Mouse (Mus musculus): ENCODE results near the gene Gm17402. TPM values are rescaled to one million over a fixed set of nuclear protein-coding genes. Genes with fewer than 3 reads are reported as not detected.
A peak's percentile ranks its signal among the peaks of the same experiment; 100 is the strongest.

Gene Gm17402
- not detected in 2 replicates for polyA plus RNA-seq (2014; fragmentation: Nextera tagmentation; extraction: Ambion mirVana)

GRCm38 (mm10) chr3:67375063-67375462, at the start of gene Gm17402:
TSS of gene Gm17402 (minus strand) at chr3:67375163.
- Histone ChIP-seq H3K4me2 (peak within 1 kb of the TSS; percentile 87), H3K27ac (ENCODE audit: low read depth, low read length) (no peak within 1 kb of the TSS), H3K27me3 (ENCODE audit: control insufficient read depth, insufficient read depth, low read length) (peaks cover 3% of the 10 kb centered on the region; the same call in 1 of the 2 replicates), H3K9ac (ENCODE audit: low read length) (peak within 1 kb of the TSS; percentile 65), H3K36me3 (ENCODE audit: control insufficient read depth, insufficient read depth, low read length) (no peaks in the 10 kb centered on the region), H3K4me1 (ENCODE audit: control insufficient read depth, insufficient read depth, low read length) (no peaks in the 10 kb centered on the region), H3K4me3 (ENCODE audit: low read depth, low read length) (peak within 1 kb of the TSS; percentile 48), H3K9me3 (ENCODE audit: control insufficient read depth, low read length) (no peaks in the 10 kb centered on the region)
- 39% methylated on average over 3 of the region's 3 CpGs for WGBS
- DNase-seq (ENCODE audit: low spot score, missing footprints) (no peak), ATAC-seq (ENCODE audit: low FRiP score) (no peak)

GRCm38 (mm10) chr3:67378215-67378614, 3.3 kb upstream of the Gm17402 start:
- no peak for DNase-seq (ENCODE audit: low spot score, missing footprints)
- Histone ChIP-seq H3K9me3 (ENCODE audit: control insufficient read depth, low read length) (no peaks in the 10 kb centered on the region), H3K4me2 (no peak overlapping the region)

DNA sequence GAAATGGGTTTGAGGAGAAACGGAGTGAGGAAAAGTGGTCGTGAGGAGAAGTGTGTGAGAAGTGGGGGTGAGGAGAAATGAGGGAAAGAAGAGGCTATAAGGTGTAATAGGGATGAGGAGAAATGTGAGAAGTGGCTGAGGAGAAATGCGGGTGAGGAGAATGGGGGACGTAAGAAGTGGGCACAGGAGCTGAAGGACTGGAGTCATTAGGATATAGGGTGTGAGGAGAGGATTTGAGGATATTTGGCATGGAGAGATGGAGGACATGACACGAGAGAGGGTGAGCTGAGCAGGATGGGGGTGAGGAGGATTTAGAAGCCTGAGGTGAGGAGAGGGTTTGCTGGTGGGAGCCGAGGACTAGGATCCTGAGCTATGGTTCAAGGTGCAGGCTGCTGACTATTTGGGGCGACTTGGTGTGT, 594 bp downstream of the Gm17402 start:
- Histone ChIP-seq H3K27ac (ENCODE audit: low read depth, low read length) (no peak overlapping the region), H3K9me3 (ENCODE audit: control insufficient read depth, low read length) (no peaks in the 10 kb centered on the region), H3K27me3 (ENCODE audit: control insufficient read depth, insufficient read depth, low read length) (peaks cover 3% of the 10 kb centered on the region; the same call in 1 of the 2 replicates), H3K4me1 (ENCODE audit: control insufficient read depth, insufficient read depth, low read length) (no peaks in the 10 kb centered on the region), H3K36me3 (ENCODE audit: control insufficient read depth, insufficient read depth, low read length) (no peaks in the 10 kb centered on the region), H3K4me3 (ENCODE audit: low read depth, low read length) (peak overlapping the region; percentile 48), H3K9ac (ENCODE audit: low read length) (peak overlapping the region; percentile 65), H3K4me2 (peak overlapping the region; percentile 87)
- DNase-seq (ENCODE audit: low spot score, missing footprints) (no peak), ATAC-seq (ENCODE audit: low FRiP score) (peak; percentile 62)
- 37% methylated on average over 7 of the region's 7 CpGs for WGBS

More at GRCm38 (mm10) chr3:67378215-67378614, 3.3 kb upstream of the Gm17402 start:
- no peak for ATAC-seq (ENCODE audit: low FRiP score)
- H3K4me3 ChIP-seq (ENCODE audit: low read depth, low read length): no peak overlapping the region
- no peaks in the 10 kb centered on the region for H3K4me1 ChIP-seq (ENCODE audit: control insufficient read depth, insufficient read depth, low read length)
- no peak overlapping the region for H3K27ac ChIP-seq (ENCODE audit: low read depth, low read length)
- H3K27me3 ChIP-seq (ENCODE audit: control insufficient read depth, insufficient read depth, low read length): peaks cover 3% of the 10 kb centered on the region; the same call in 1 of the 2 replicates
- no peaks in the 10 kb centered on the region for H3K36me3 ChIP-seq (ENCODE audit: control insufficient read depth, insufficient read depth, low read length)
- H3K9ac ChIP-seq (ENCODE audit: low read length): no peak overlapping the region

GRCm38 (mm10) chr3:67373872-67374271, 1.1 kb downstream of the Gm17402 start, which contains the start of gene Mlf1:
TSS of gene Mlf1 (plus strand) at chr3:67374097.
- Histone ChIP-seq H3K36me3 (ENCODE audit: control insufficient read depth, insufficient read depth, low read length) (no peaks in the 10 kb centered on the region), H3K4me3 (ENCODE audit: low read depth, low read length) (peak within 1 kb of the TSS; percentile 48), H3K9ac (ENCODE audit: low read length) (peak within 1 kb of the TSS; percentile 65), H3K4me2 (peak within 1 kb of the TSS; percentile 87), H3K9me3 (ENCODE audit: control insufficient read depth, low read length) (no peaks in the 10 kb centered on the region), H3K4me1 (ENCODE audit: control insufficient read depth, insufficient read depth, low read length) (no peaks in the 10 kb centered on the region), H3K27me3 (ENCODE audit: control insufficient read depth, insufficient read depth, low read length) (peaks cover 3% of the 10 kb centered on the region; the same call in 1 of the 2 replicates), H3K27ac (ENCODE audit: low read depth, low read length) (no peak within 1 kb of the TSS)
- under 1% methylated on average over 33 of the region's 35 CpGs for whole genome bisulfite sequencing
- DNase-seq (ENCODE audit: low spot score, missing footprints) (peak; percentile 99), ATAC-seq (ENCODE audit: low FRiP score) (peak; percentile 99)

GRCm38 (mm10) chr3:67372781-67373180, 2.2 kb downstream of the Gm17402 start:
- Histone ChIP-seq H3K4me3 (ENCODE audit: low read depth, low read length) (no peak overlapping the region), H3K27me3 (ENCODE audit: control insufficient read depth, insufficient read depth, low read length) (peaks cover 3% of the 10 kb centered on the region; the same call in 1 of the 2 replicates), H3K36me3 (ENCODE audit: control insufficient read depth, insufficient read depth, low read length) (no peaks in the 10 kb centered on the region), H3K27ac (ENCODE audit: low read depth, low read length) (no peak overlapping the region), H3K4me1 (ENCODE audit: control insufficient read depth, insufficient read depth, low read length) (no peaks in the 10 kb centered on the region), H3K9ac (ENCODE audit: low read length) (no peak overlapping the region), H3K4me2 (no peak overlapping the region), H3K9me3 (ENCODE audit: control insufficient read depth, low read length) (no peaks in the 10 kb centered on the region)
- 65% methylated on average over 5 of the region's 5 CpGs for WGBS
- ATAC-seq (ENCODE audit: low FRiP score) (no peak), DNase-seq (ENCODE audit: low spot score, missing footprints) (peak; percentile 59)

- ATAC-seq (ENCODE audit: low FRiP score) (no peak), DNase-seq (ENCODE audit: low spot score, missing footprints) (peak; percentile 57)
- no peak overlapping the region for H3K27ac ChIP-seq (ENCODE audit: low read depth, low read length)
- H3K36me3 ChIP-seq (ENCODE audit: control insufficient read depth, insufficient read depth, low read length): no peaks in the 10 kb centered on the region
- no peaks in the 10 kb centered on the region for H3K9me3 ChIP-seq (ENCODE audit: control insufficient read depth, low read length)
- no peak overlapping the region for H3K4me3 ChIP-seq (ENCODE audit: low read depth, low read length)
- WGBS: 78% methylated on average over 4 of the region's 4 CpGs
- H3K27me3 ChIP-seq (ENCODE audit: control insufficient read depth, insufficient read depth, low read length): peaks cover 3% of the 10 kb centered on the region; the same call in 1 of the 2 replicates
- H3K4me1 ChIP-seq (ENCODE audit: control insufficient read depth, insufficient read depth, low read length): no peaks in the 10 kb centered on the region
- H3K4me2 ChIP-seq: no peak overlapping the region
- H3K9ac ChIP-seq (ENCODE audit: low read length): no peak overlapping the region
These were observed 2.8 kb downstream of the Gm17402 start for GRCm38 (mm10) chr3:67372194-67372593.

DNA sequence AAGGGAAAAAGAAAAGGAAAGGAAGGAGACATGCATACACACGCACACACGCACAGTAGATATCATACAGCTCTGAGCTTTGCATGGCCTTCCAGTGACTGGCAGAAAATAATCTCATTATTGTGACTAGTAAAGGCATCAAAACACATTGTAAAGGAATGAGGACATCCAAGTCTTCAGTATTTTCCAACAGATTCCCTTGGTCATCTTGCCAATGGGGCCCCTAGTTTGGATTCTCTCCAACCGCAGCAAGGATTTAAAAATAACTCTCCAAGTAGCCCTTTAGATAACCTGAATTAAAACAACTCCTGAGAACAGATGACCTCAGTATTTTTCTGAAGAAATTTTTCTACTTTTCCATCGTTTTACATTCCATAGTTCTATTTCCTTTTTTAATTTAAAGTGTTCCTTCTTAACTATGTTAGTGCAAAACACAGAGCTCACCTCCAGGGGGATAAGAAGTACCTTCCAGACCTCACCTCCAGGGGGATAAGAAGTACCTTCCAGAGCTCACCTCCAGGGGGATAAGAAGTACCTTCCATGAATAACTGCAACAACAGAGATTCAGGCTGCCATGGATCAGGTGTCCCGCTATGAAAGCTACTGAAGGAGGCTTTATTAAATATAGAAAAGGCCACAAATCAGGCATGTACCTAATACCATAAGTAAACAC, 5.4 kb downstream of the Gm17402 start:
- Histone ChIP-seq H3K4me3 (ENCODE audit: low read depth, low read length) (no peak overlapping the region), H3K9me3 (ENCODE audit: control insufficient read depth, low read length) (no peaks in the 10 kb centered on the region), H3K4me2 (no peak overlapping the region), H3K27me3 (ENCODE audit: control insufficient read depth, insufficient read depth, low read length) (peaks cover 2% of the 10 kb centered on the region; the same call in 1 of the 2 replicates), H3K9ac (ENCODE audit: low read length) (no peak overlapping the region), H3K36me3 (ENCODE audit: control insufficient read depth, insufficient read depth, low read length) (no peaks in the 10 kb centered on the region), H3K4me1 (ENCODE audit: control insufficient read depth, insufficient read depth, low read length) (no peaks in the 10 kb centered on the region), H3K27ac (ENCODE audit: low read depth, low read length) (no peak overlapping the region)
- DNase-seq (ENCODE audit: low spot score, missing footprints) (peak; percentile 70), ATAC-seq (ENCODE audit: low FRiP score) (no peak)
- WGBS: 77% methylated on average over 5 of the region's 5 CpGs

DNA sequence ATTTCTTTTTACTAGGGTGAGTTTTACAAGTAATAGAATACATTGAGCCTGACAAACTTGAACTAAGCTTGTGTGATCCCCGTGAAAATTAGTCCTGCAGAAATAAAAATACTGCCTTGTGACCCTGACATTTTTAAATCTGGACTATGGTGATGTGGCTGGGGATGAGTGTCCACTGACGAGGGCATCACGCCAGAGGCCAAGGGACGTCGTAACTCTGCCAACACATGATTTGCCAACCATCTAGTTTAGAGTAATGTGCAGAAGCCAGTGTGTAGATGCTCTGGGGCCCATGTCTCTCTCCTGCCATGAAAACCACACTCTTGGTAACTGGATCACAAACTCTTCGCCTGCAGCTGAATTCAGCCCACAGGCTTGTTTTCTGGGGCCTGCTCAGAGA, 7.5 kb downstream of the Gm17402 start:
- no peak overlapping the region for H3K4me3 ChIP-seq (ENCODE audit: low read depth, low read length)
- H3K9ac ChIP-seq (ENCODE audit: low read length): no peak overlapping the region
- H3K36me3 ChIP-seq (ENCODE audit: control insufficient read depth, insufficient read depth, low read length): no peaks in the 10 kb centered on the region
- no peaks in the 10 kb centered on the region for H3K9me3 ChIP-seq (ENCODE audit: control insufficient read depth, low read length)
- no peak overlapping the region for H3K4me2 ChIP-seq
- DNase-seq (ENCODE audit: low spot score, missing footprints) (peak; percentile 28), ATAC-seq (ENCODE audit: low FRiP score) (no peak)
- no peaks in the 10 kb centered on the region for H3K4me1 ChIP-seq (ENCODE audit: control insufficient read depth, insufficient read depth, low read length)
- H3K27ac ChIP-seq (ENCODE audit: low read depth, low read length): no peak overlapping the region
- H3K27me3 ChIP-seq (ENCODE audit: control insufficient read depth, insufficient read depth, low read length): no peaks in the 10 kb centered on the region
- WGBS: 88% methylated on average over 6 of the region's 6 CpGs

DNA sequence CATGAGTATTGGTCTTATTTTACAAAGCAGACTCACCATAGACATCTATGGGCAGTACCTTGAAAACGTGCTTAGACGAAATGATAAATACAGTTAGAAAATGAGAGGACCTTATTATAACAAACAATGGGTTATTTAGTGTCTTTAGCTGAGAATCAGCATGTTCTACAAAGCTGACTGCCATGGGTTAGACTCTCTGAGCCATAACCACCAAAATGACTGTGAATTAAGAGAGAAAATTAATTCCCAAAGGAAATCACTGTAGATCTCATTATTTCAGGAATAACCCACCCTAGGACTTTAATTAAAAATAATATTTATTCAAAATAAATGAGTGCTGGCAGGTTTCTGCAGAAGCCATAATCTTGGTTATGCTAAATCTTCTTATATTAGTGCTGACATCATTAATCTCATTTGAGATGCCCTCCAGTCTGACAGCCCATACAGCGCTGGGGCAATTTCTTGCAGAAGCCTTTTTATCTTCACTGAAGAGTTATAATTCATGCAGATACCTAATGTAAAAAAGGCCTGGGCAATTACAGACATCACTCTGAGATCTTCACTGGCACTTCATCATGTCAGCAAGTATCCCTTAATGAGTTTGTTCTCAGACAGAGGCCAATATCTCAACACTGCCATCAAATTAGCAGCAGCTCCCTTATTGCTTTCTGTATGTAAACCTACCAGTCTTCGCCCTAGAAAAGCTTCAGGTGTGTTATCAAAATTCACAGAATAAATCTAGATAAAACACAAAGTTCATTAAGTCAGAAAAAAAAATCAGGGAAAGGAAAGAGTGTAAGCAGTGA, 8.7 kb downstream of the Gm17402 start:
- Histone ChIP-seq H3K27ac (ENCODE audit: low read depth, low read length) (no peak overlapping the region), H3K4me2 (no peak overlapping the region), H3K36me3 (ENCODE audit: control insufficient read depth, insufficient read depth, low read length) (no peaks in the 10 kb centered on the region), H3K4me3 (ENCODE audit: low read depth, low read length) (no peak overlapping the region), H3K4me1 (ENCODE audit: control insufficient read depth, insufficient read depth, low read length) (no peaks in the 10 kb centered on the region), H3K27me3 (ENCODE audit: control insufficient read depth, insufficient read depth, low read length) (no peaks in the 10 kb centered on the region), H3K9me3 (ENCODE audit: control insufficient read depth, low read length) (no peaks in the 10 kb centered on the region), H3K9ac (ENCODE audit: low read length) (no peak overlapping the region)
- WGBS: 85% methylated on average over 4 of the region's 4 CpGs
- DNase-seq (ENCODE audit: low spot score, missing footprints) (no peak), ATAC-seq (ENCODE audit: low FRiP score) (no peak)

Data from midbrain, embryonic 11.5 days (tissue).